In genomic region chr5:70843096-70843734, GRCm38 (mm10) we compare ENCODE assay signal across 9 mouse cellular contexts. TPM values are rescaled to one million over a fixed set of nuclear protein-coding genes. Genes with fewer than 3 reads are reported as not detected.
DNase-seq lines count a peak whose midpoint lies in the region; ATAC-seq and TF ChIP-seq lines count a peak whose summit lies in the region.
"Had no signal": no experiment of that assay in that cellular context is flagged by ENCODE, and none has a peak within 500 bp of the region (broad histone marks: within the 10 kb centered on the region; RNA-seq: fewer than 3 reads in every experiment).

No protein-coding gene starts in this region.

- H3K4me3 ChIP-seq in kidney, embryonic 14.5 days (ENCODE audit: low read length), result peak overlapping the region; percentile 27; the same call in 1 of the 2 replicates
- peak overlapping the region; percentile 44 for H3K4me3 ChIP-seq in cortical plate, adult 2 months (ENCODE audit: insufficient read depth, low read length)
- H3K4me3 ChIP-seq in hindbrain, embryonic 11.5 days (ENCODE audit: low read depth, low read length), result peak overlapping the region; percentile 32

- ATAC-seq in kidney, embryonic 14.5 days (ENCODE audit: low FRiP score, low TSS enrichment), result peak; percentile 97
- ATAC-seq in hindbrain, embryonic 11.5 days (ENCODE audit: low FRiP score), result peak; percentile 95

- peak overlapping the region; percentile 50 for H3K4me2 ChIP-seq in kidney, embryonic 14.5 days (replicated peaks; ENCODE audit: low read depth, low read length)
- peak overlapping the region; percentile 65 for H3K4me2 ChIP-seq in hindbrain, embryonic 11.5 days (replicated peaks; ENCODE audit: low read depth, low read length)

- no peaks in the 10 kb centered on the region for H3K9me3 ChIP-seq in kidney, embryonic 14.5 days (ENCODE audit: control insufficient read depth, low read length)
- no peaks in the 10 kb centered on the region for H3K9me3 ChIP-seq in hindbrain, embryonic 11.5 days (ENCODE audit: control insufficient read depth, low read length)

- H3K27ac ChIP-seq in kidney, embryonic 14.5 days (ENCODE audit: low read depth, low read length), result no peak overlapping the region
- H3K27ac ChIP-seq in cortical plate, adult 2 months (ENCODE audit: insufficient read depth, low read length), result no peak overlapping the region
- no peak overlapping the region for H3K27ac ChIP-seq in hindbrain, embryonic 11.5 days (ENCODE audit: low read depth, low read length)

- no peaks in the 10 kb centered on the region for H3K36me3 ChIP-seq in kidney, embryonic 14.5 days (ENCODE audit: control insufficient read depth, insufficient read depth, low read length)
- no peaks in the 10 kb centered on the region for H3K36me3 ChIP-seq in hindbrain, embryonic 11.5 days (ENCODE audit: control insufficient read depth, insufficient read depth, low read length)

- TF ChIP-seq POLR2A in cortical plate, adult 2 months (IDR thresholded peaks at IDR 0.05; ENCODE audit: extremely low read depth, insufficient read depth, low read length), result no peak

- no peaks in the 10 kb centered on the region for H3K4me1 ChIP-seq in kidney, embryonic 14.5 days (ENCODE audit: control insufficient read depth, insufficient read depth, low read length)
- no peaks in the 10 kb centered on the region for H3K4me1 ChIP-seq in cortical plate, adult 2 months (ENCODE audit: control insufficient read depth, insufficient read depth, low read length)
- H3K4me1 ChIP-seq in hindbrain, embryonic 11.5 days (replicated peaks; ENCODE audit: control insufficient read depth, insufficient read depth, low read length), result no peaks in the 10 kb centered on the region

- intact Hi-C loops in left cerebral cortex, postnatal 25 days (cut with DNase I), result loop anchor here (10.0 kb wide), 1 partner anchor 252 kb away; the partner anchor contains the start of gene Gabra2

- no peak overlapping the region for H3K9ac ChIP-seq in kidney, embryonic 14.5 days (ENCODE audit: low read depth, low read length)
- H3K9ac ChIP-seq in hindbrain, embryonic 11.5 days (ENCODE audit: low read depth, low read length), result no peak overlapping the region

- no peak for DNase-seq in kidney, postnatal 36 days
- DNase-seq in hindbrain, embryonic 11.5 days (ENCODE audit: low spot score), result peak; percentile 82
- peak; percentile 77 to 84 for DNase-seq in left cerebral cortex, postnatal 25 days (ENCODE audit: low spot score in 2 of 2)
- DNase-seq in right cerebral cortex, adult 18-20 months, result peak; percentile 71
- no peak for DNase-seq in spleen, postnatal 14 days (ENCODE audit: low spot score in 2 of 2)
- no peak for DNase-seq in urinary bladder, adult 2 months (ENCODE audit: low spot score)

- TF ChIP-seq CTCF in cortical plate, adult 2 months (IDR thresholded peaks at IDR 0.05; ENCODE audit: extremely low read depth, insufficient read depth, low read length), result no peak

- 11% methylated on average over 11 of the region's 11 CpGs for WGBS in kidney, embryonic 14.5 days
- 8% methylated on average over 11 of the region's 11 CpGs for WGBS in hindbrain, embryonic 11.5 days

- no peaks in the 10 kb centered on the region for H3K27me3 ChIP-seq in kidney, embryonic 14.5 days (ENCODE audit: control insufficient read depth, insufficient read depth, low read length)
- H3K27me3 ChIP-seq in hindbrain, embryonic 11.5 days (ENCODE audit: control insufficient read depth, insufficient read depth, low read length), result no peaks in the 10 kb centered on the region

RNA-seq across cellular contexts. Expression of gene Gabrg1, which starts 0.8 kb away (rescaled TPM):
- polyA plus RNA-seq in kidney, embryonic 14.5 days (2014; fragmentation: Nextera tagmentation; extraction: Ambion mirVana), result 0.23 and 0.60 TPM in 2 replicates
- 9.7 and 10.2 TPM in 2 replicates for polyA plus RNA-seq in cortical plate, adult 2 months (2012; rRNA removed)
- 1.0 and 1.1 TPM in 2 replicates for polyA plus RNA-seq in hindbrain, embryonic 11.5 days (2014; fragmentation: Nextera tagmentation; extraction: Ambion mirVana)
- total RNA-seq in left cerebral cortex, postnatal 25 days (2021), result 10 to 100 TPM; 18.0 to 18.6 TPM
- not detected in 2 replicates for polyA plus RNA-seq in urinary bladder, adult 2 months (2012; rRNA removed)
- polyA plus RNA-seq: liver, embryonic 16.5 days had no signal

Comparison
In these comparisons a context has a peak if more than half of its experiments do, and no peak if none do; other contexts are left out.
1. DNase-seq: peak in hindbrain, embryonic 11.5 days (single experiment), left cerebral cortex, postnatal 25 days (2 of 2) and right cerebral cortex, adult 18-20 months (single experiment); none in kidney, postnatal 36 days (0 of 2), spleen, postnatal 14 days (0 of 2) and urinary bladder, adult 2 months (single experiment).
2. Peak in every context shown above with its lines, with median percentiles within 50 percentile points of each other: H3K4me3 ChIP-seq.